Mouse (Mus musculus) hindbrain, embryonic 11.5 days (tissue): Measurements from ENCODE around the gene Mymk. TPM values are rescaled to one million over a fixed set of nuclear protein-coding genes. Genes with fewer than 3 reads are reported as not detected.

Source experiments
- ATAC-seq: fragments of 200-750 bp; cut with Nextera tagmentation; 2 replicates; pipeline ENCODE4 v1.8.0; 2017; ENCODE audit warnings: mild to moderate bottlenecking, moderate TSS enrichment, moderate library complexity; ENCODE audit not compliant: low FRiP score
- DNase-seq: peaks from one replicate; pipeline ENCODE4 v3.0.0-alpha.2; 2015; ENCODE audit warnings: low spot score
- H3K27ac ChIP-seq: fragments of 300-500 bp; sonication (generic); 2 replicates; pipeline ENCODE4 v1.5.1; 2014; ENCODE audit warnings: mild to moderate bottlenecking, low read depth, low read length
- H3K27me3 ChIP-seq: fragments of 300-500 bp; sonication (generic); 2 replicates; pipeline ENCODE4 v1.6.1; 2014; ENCODE audit warnings: mild to moderate bottlenecking, low read length, moderate library complexity, mixed read lengths; ENCODE audit not compliant: control insufficient read depth, insufficient read depth
- H3K36me3 ChIP-seq: fragments of 300-500 bp; sonication (generic); 2 replicates; pipeline ENCODE4 v1.6.1; 2014; ENCODE audit warnings: mild to moderate bottlenecking, low read length, moderate library complexity, mixed read lengths; ENCODE audit not compliant: control insufficient read depth, insufficient read depth
- H3K4me1 ChIP-seq: fragments of 300-500 bp; sonication (generic); replicated peaks from 2 replicates; pipeline ENCODE4 v1.6.1; 2014; ENCODE audit warnings: low read length, mixed read lengths; ENCODE audit not compliant: control insufficient read depth, insufficient read depth
- H3K4me2 ChIP-seq: fragments of 300-500 bp; sonication (generic); replicated peaks from 2 replicates; pipeline ENCODE4 v1.6.1; 2014; ENCODE audit warnings: mild to moderate bottlenecking, low read depth, low read length
- H3K4me3 ChIP-seq: fragments of 300-500 bp; sonication (generic); 2 replicates; pipeline ENCODE4 v1.5.1; 2014; ENCODE audit warnings: low read depth, low read length
- H3K9ac ChIP-seq: fragments of 300-500 bp; sonication (generic); 2 replicates; pipeline ENCODE4 v1.6.1; 2014; ENCODE audit warnings: low read depth, low read length
- H3K9me3 ChIP-seq: fragments of 300-500 bp; sonication (generic); 2 replicates; pipeline ENCODE4 v1.6.1; 2016; ENCODE audit warnings: low read length; ENCODE audit not compliant: control insufficient read depth
- WGBS: fragments of 180-500 bp; shearing (Covaris S2); extraction: QIAGEN DNeasy Blood & Tissue Kit; methylation state at CpG from one replicate; pipeline ENCODE4 v1.1.7; 2014; 5-methylcytosine and 5-hydroxymethylcytosine counted together
- polyA plus RNA-seq: library from polyadenylated mRNA; unstranded; fragments of >200 nt; fragmentation: Nextera tagmentation; extraction: Ambion mirVana; gene quantifications from 2 replicates; pipeline ENCODE4 v1.2.1, GENCODE M21; 2014

Gene Mymk
- polyA plus RNA-seq, 1 experiment from 2014 or later, result 1.9 TPM

DNA sequence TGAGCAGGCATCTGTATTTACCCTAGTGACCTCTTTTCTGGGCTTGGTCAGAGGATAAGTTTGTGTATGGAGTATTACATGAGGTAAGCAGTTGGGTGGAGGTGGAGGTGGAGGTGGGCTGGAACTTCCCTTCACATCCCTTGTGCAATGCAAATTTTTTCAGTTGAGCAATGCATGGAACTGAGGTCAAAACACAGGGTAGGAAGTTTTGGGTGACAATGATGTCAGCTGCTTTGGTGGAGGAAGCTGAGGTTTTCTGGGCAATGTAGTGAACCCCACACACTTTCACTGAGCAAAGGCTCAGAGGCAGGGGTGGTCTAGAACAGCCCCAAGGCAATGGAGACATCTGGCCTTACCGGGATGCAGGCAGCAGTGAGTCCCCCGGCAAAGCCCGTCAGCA lies 46.4 kb downstream of the Mymk start:
- no peak for DNase-seq
- no peak for ATAC-seq
- Histone ChIP-seq H3K4me2 (no peak overlapping the region), H3K36me3 (no peaks in the 10 kb centered on the region), H3K9me3 (no peaks in the 10 kb centered on the region), H3K27me3 (no peaks in the 10 kb centered on the region), H3K9ac (no peak overlapping the region), H3K4me1 (no peaks in the 10 kb centered on the region), H3K27ac (no peak overlapping the region), H3K4me3 (no peak overlapping the region)
- 86% methylated on average over 3 of the region's 3 CpGs for WGBS

DNA sequence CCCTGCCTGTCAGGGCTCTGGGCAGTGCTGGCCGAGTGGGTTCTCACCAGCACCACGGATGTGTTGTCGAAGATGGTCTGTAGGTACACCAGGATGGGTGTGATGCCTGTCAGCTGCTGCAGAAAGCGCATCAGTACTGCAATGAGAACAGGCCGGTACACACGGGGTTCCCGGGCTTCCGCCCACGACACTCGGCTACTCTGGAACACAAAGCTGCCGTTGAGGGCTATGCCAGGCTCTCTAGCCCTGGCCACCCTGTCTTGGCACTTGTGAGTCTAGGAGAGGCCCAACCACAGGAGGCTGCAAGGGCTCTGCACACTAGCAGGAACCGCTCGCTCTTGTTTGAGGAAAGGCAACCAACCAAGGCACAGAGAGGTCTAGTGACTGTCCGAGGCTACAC lies 47.8 kb downstream of the Mymk start:
- Histone ChIP-seq H3K9me3 (no peaks in the 10 kb centered on the region), H3K4me1 (no peaks in the 10 kb centered on the region), H3K4me3 (no peak overlapping the region), H3K36me3 (no peaks in the 10 kb centered on the region), H3K9ac (no peak overlapping the region), H3K27me3 (no peaks in the 10 kb centered on the region), H3K27ac (no peak overlapping the region), H3K4me2 (no peak overlapping the region)
- ATAC-seq, result no peak
- DNase-seq, result no peak
- 84% methylated on average over 14 of the region's 14 CpGs for WGBS

DNA sequence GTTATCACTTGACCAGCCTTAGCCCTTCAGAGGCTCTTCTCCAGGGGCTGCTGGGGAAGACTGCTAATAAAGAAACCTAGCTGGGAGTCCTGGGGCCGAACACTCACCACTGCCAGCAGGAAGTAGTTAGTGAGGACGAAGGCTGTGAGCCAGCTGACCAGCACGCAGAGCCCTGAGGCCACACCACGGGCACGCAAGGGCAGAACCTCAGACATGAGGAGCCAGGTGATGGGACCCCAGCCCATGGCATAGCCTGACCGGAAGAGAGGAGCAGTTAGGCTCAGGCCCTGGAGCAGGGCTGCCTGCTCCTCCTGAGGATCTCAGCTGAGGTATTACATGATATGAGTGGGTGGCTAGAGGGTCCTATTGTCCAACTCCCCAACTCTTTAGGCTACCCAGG lies 49.4 kb downstream of the Mymk start:
- Histone ChIP-seq H3K4me2 (no peak overlapping the region), H3K9ac (no peak overlapping the region), H3K4me1 (no peaks in the 10 kb centered on the region), H3K4me3 (no peak overlapping the region), H3K9me3 (no peaks in the 10 kb centered on the region), H3K36me3 (0 out of 2 replicates have a peak, but pooled peaks cover 2% of the 10 kb centered on the region), H3K27me3 (no peaks in the 10 kb centered on the region), H3K27ac (no peak overlapping the region)
- 86% methylated on average over 6 of the region's 6 CpGs for WGBS
- no peak for ATAC-seq
- no peak for DNase-seq

DNA sequence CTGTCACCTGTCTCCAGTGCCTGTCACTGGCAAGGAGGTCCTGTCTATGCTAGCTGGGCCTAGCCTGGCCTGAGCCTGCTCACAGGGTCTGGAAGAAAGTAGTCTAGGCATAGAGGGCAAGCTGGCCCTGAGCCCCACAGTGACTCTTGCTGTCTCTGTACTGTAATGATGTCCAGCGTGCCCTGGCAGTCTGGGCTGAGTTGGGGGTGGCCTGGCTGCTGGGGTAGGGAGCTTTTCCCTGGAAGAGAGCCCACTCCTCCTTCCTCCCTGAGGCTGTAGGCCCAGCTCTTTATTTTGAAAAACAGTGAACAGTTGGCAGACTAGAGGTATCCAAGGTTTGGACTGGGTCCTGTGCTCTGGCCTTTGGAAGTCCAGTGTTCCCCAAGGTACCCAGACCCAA lies 50.9 kb downstream of the Mymk start:
- ATAC-seq, result no peak
- Histone ChIP-seq H3K27ac (no peak overlapping the region), H3K9me3 (no peaks in the 10 kb centered on the region), H3K4me1 (no peaks in the 10 kb centered on the region), H3K9ac (no peak overlapping the region), H3K4me2 (no peak overlapping the region), H3K27me3 (no peaks in the 10 kb centered on the region), H3K4me3 (no peak overlapping the region), H3K36me3 (0 out of 2 replicates have a peak, but pooled peaks cover 5% of the 10 kb centered on the region)
- DNase-seq, result no peak
- whole genome bisulfite sequencing, result 80% methylated on average over 1 of the region's 1 CpGs

DNA sequence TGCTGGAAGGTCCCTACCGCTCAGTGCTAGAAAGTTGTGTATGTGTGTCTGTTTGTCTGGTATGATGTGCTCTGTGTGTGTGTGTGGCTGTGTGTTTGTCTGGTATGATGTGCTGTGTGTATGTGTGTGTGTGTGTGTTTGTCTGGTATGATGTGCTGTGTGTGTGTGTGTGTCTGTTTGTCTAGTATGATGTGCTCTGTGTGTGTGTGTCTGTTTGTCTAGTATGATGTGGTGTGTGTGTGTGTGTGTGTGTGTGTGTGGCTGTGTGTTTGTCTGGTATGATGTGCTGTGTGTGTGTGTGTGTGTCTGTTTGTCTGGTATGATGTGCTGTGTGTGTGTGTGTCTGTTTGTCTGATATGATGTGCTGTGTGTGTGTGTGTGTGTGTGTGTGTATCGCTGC lies 52.4 kb downstream of the Mymk start:
- ATAC-seq (no peak), DNase-seq (no peak)
- Histone ChIP-seq H3K27ac (no peak overlapping the region), H3K4me2 (no peak overlapping the region), H3K9me3 (no peaks in the 10 kb centered on the region), H3K9ac (no peak overlapping the region), H3K36me3 (0 out of 2 replicates have a peak, but pooled peaks cover 10% of the 10 kb centered on the region), H3K4me3 (no peak overlapping the region), H3K27me3 (no peaks in the 10 kb centered on the region), H3K4me1 (no peaks in the 10 kb centered on the region)
- WGBS, result 88% methylated on average over 2 of the region's 2 CpGs

DNA sequence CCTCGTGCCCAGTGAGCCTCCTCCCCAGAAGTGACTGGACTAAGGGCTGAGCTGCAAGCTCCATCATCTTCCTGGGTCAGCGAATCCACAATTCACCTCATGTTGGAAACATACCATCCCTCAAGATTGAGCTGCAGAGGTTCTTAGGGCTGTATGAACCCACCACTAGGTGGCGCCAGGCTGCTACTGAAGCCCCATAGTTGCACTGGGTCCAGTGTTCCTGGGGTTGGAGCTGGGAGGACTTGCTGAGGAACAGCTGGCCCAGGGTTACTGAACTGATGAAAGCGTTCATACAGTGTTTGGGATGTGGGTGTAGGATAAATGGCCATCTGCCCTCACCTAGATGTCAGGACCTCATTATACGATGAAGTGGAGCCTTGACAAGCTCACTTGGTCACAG lies 54.2 kb downstream of the Mymk start:
- 57% methylated on average over 5 of the region's 5 CpGs for WGBS
- Histone ChIP-seq H3K4me3 (no peak overlapping the region), H3K27me3 (no peaks in the 10 kb centered on the region), H3K4me2 (no peak overlapping the region), H3K4me1 (no peaks in the 10 kb centered on the region), H3K9me3 (no peaks in the 10 kb centered on the region), H3K36me3 (peaks cover 10% of the 10 kb centered on the region; the same call in 1 of the 2 replicates), H3K27ac (no peak overlapping the region), H3K9ac (no peak overlapping the region)
- DNase-seq, result peak; percentile 84
- ATAC-seq, result peak; percentile 64; the same call in 1 of the 2 replicates

Other genes with a start within 250 kb of the Mymk start
- not detected in 2 replicates for gene Abo, start 207.2 kb downstream of the Mymk start, polyA plus RNA-seq
- gene Surf6, start 169.3 kb downstream of the Mymk start, polyA plus RNA-seq, result 16.7 and 18.4 TPM in 2 replicates
- gene Med22, start 161.5 kb downstream of the Mymk start, polyA plus RNA-seq, result 77.3 and 88.9 TPM in 2 replicates
- gene Rpl7a, start 161.4 kb downstream of the Mymk start, polyA plus RNA-seq, result 627 and 628 TPM in 2 replicates
- gene Surf2, start 155.8 kb downstream of the Mymk start, polyA plus RNA-seq, result 44.6 and 50.7 TPM in 2 replicates
- gene Surf1, start 155.6 kb downstream of the Mymk start, polyA plus RNA-seq, result 52.9 and 53.9 TPM in 2 replicates
- gene Surf4, start 138.3 kb downstream of the Mymk start, polyA plus RNA-seq, result 140 and 143 TPM in 2 replicates
- not detected in 2 replicates for gene Stkld1, start 138.1 kb downstream of the Mymk start, polyA plus RNA-seq
- gene Rexo4, start 107.8 kb downstream of the Mymk start, polyA plus RNA-seq, result 48.5 and 50.5 TPM in 2 replicates
- gene Adamts13, start 98.8 kb downstream of the Mymk start, polyA plus RNA-seq, result not detected in 2 replicates
- 91.7 and 98.9 TPM in 2 replicates for gene Cacfd1, start 62.3 kb downstream of the Mymk start, polyA plus RNA-seq
- gene Slc2a6, start 44.2 kb downstream of the Mymk start, polyA plus RNA-seq, result 1.1 and 2.3 TPM in 2 replicates
- gene Adamtsl2, start 7.2 kb upstream of the Mymk start, polyA plus RNA-seq, result 5.6 and 6.2 TPM in 2 replicates
- 0.23 and 0.43 TPM in 2 replicates for gene Fam163b, start 70.3 kb upstream of the Mymk start, polyA plus RNA-seq
- gene Dbh, start 93.1 kb upstream of the Mymk start, polyA plus RNA-seq, result 2.4 and 2.6 TPM in 2 replicates
- 3.1 and 5.5 TPM in 2 replicates for gene Sardh, start 176.2 kb upstream of the Mymk start, polyA plus RNA-seq